ENCODE assay signal across 14 mouse cellular contexts in the genomic region with DNA sequence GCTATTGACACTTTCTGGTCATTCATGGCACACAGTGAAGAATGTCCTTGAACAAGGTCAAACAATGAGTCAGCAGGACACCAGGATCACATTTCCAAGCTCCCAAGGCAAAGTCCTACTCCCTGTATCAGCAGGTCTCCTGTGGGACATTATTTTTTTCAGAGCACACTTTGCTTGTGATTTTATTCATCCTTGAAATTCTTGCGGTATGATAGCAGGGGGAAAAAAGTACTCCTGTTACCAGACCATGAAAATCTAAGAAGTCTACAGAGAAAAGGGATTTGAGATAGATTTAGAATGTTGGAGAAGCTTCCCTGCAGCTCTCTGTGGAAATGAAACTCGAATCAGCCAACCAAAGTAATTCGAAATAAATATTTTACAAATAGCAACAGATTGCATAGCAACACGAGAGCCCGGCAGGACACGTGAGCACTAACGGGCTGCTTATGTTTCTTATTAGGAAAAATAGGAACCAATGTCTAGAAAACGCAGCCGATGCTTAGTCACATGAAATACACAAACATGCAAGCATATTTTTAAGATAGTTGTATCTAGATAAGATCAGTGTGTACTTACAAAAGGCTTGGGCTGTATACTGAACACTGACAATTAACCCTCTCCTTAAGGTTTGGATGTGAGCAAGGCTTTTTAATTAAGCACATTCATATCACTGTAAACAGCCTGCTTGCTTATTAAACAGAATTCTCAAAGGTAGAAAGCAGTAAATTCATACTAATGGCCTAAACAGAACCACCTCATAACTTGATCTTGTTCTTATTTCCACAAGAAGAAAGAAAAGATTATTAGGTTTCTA.
DNase-seq lines count a peak whose midpoint lies in the region; ATAC-seq and TF ChIP-seq lines count a peak whose summit lies in the region.
"Had no signal": no experiment of that assay in that cellular context is flagged by ENCODE, and none has a peak within 500 bp of the region (broad histone marks: within the 10 kb centered on the region; RNA-seq: fewer than 3 reads in every experiment).

No protein-coding gene starts in this region.

- peak overlapping the region; percentile 20 for H3K27ac ChIP-seq in gastrocnemius, adult 2 months
- no peak overlapping the region for H3K27ac ChIP-seq in midbrain, embryonic 14.5 days (replicated peaks; ENCODE audit: low read depth, low read length)
- no peak overlapping the region for H3K27ac ChIP-seq in midbrain, embryonic 11.5 days (ENCODE audit: low read depth, low read length)
- no peak overlapping the region for H3K27ac ChIP-seq in limb, embryonic 14.5 days (replicated peaks; ENCODE audit: low read depth, low read length)
- H3K27ac ChIP-seq in intestine, embryonic 16.5 days (ENCODE audit: low read length) = no peak overlapping the region
- H3K27ac ChIP-seq: lung, embryonic 15.5 days had no signal

- no peaks in the 10 kb centered on the region for H3K27me3 ChIP-seq in midbrain, embryonic 14.5 days (ENCODE audit: control insufficient read depth, insufficient read depth, low read length)
- no peaks in the 10 kb centered on the region for H3K27me3 ChIP-seq in midbrain, embryonic 11.5 days (ENCODE audit: control insufficient read depth, insufficient read depth, low read length)
- H3K27me3 ChIP-seq in limb, embryonic 14.5 days (ENCODE audit: control insufficient read depth, insufficient read depth, low read length) = no peaks in the 10 kb centered on the region
- no peaks in the 10 kb centered on the region for H3K27me3 ChIP-seq in intestine, embryonic 16.5 days (replicated peaks; ENCODE audit: control insufficient read depth, insufficient read depth, low read length)
- H3K27me3 ChIP-seq: CH12.LX; lung, embryonic 15.5 days had no signal

- TF ChIP-seq POLR2A in limb, embryonic 14.5 days (IDR thresholded peaks at IDR 0.05; ENCODE audit: borderline replicate concordance, extremely low read depth, insufficient read depth, insufficient read length) = no peak

- H3K4me1 ChIP-seq in midbrain, embryonic 14.5 days (ENCODE audit: control insufficient read depth, insufficient read depth, low read length) = peaks cover 5% of the 10 kb centered on the region; the same call in 1 of the 2 replicates
- H3K4me1 ChIP-seq in midbrain, embryonic 11.5 days (ENCODE audit: control insufficient read depth, insufficient read depth, low read length) = no peaks in the 10 kb centered on the region
- H3K4me1 ChIP-seq in limb, embryonic 14.5 days (ENCODE audit: control insufficient read depth, insufficient read depth, low read length) = no peaks in the 10 kb centered on the region
- H3K4me1 ChIP-seq in intestine, embryonic 16.5 days (ENCODE audit: control insufficient read depth, insufficient read depth, low read length) = no peaks in the 10 kb centered on the region
- H3K4me1 ChIP-seq: lung, embryonic 15.5 days had no signal

- no peaks in the 10 kb centered on the region for H3K9me3 ChIP-seq in midbrain, embryonic 14.5 days (ENCODE audit: control insufficient read depth, low read length)
- no peaks in the 10 kb centered on the region for H3K9me3 ChIP-seq in midbrain, embryonic 11.5 days (ENCODE audit: control insufficient read depth, low read length)
- H3K9me3 ChIP-seq in limb, embryonic 14.5 days (ENCODE audit: control insufficient read depth, low read length) = no peaks in the 10 kb centered on the region
- H3K9me3 ChIP-seq in intestine, embryonic 16.5 days (ENCODE audit: control insufficient read depth, low read length) = no peaks in the 10 kb centered on the region
- H3K9me3 ChIP-seq: lung, embryonic 15.5 days had no signal

- no peak for TF ChIP-seq CTCF in gastrocnemius, adult 2 months (IDR thresholded peaks at IDR 0.05)

- ATAC-seq in midbrain, embryonic 14.5 days (ENCODE audit: low FRiP score, low TSS enrichment) = no peak; the same call in 1 of the 2 replicates
- no peak for ATAC-seq in midbrain, embryonic 11.5 days (ENCODE audit: low FRiP score)
- peak; percentile 30; the same call in 1 of the 2 replicates for ATAC-seq in limb, embryonic 14.5 days (ENCODE audit: low FRiP score, low read depth)
- ATAC-seq in intestine, embryonic 16.5 days = no peak
- ATAC-seq: activated CD4-positive, CD25-positive, alpha-beta regulatory T cell, adult 4 months had no signal

- DNase-seq in gastrocnemius, adult 2 months = no peak
- DNase-seq in gastrocnemius, postnatal 25 days = no peak
- DNase-seq in midbrain, embryonic 14.5 days = peak; percentile 41
- no peak for DNase-seq in midbrain, embryonic 11.5 days (ENCODE audit: low spot score, missing footprints)
- peak; percentile 77 for DNase-seq in R1 (ENCODE audit: low read depth, low spot score)
- DNase-seq in limb, embryonic 14.5 days (ENCODE audit: low spot score) = peak; percentile 42
- no peak for DNase-seq in heart, postnatal 10 days
- DNase-seq: cerebellum, adult 11 months; kidney, adult 9 months; thymus, postnatal 4 days had no signal

- H3K4me3 ChIP-seq in gastrocnemius, adult 2 months = peak overlapping the region; percentile 47
- no peak overlapping the region for H3K4me3 ChIP-seq in midbrain, embryonic 14.5 days (replicated peaks; ENCODE audit: low read depth, low read length)
- H3K4me3 ChIP-seq in midbrain, embryonic 11.5 days (ENCODE audit: low read depth, low read length) = no peak overlapping the region
- H3K4me3 ChIP-seq in limb, embryonic 14.5 days (replicated peaks; ENCODE audit: low read length) = no peak overlapping the region
- H3K4me3 ChIP-seq in intestine, embryonic 16.5 days (ENCODE audit: low read length) = no peak overlapping the region
- H3K4me3 ChIP-seq: lung, embryonic 15.5 days had no signal

- no peak overlapping the region for H3K9ac ChIP-seq in midbrain, embryonic 14.5 days (replicated peaks; ENCODE audit: low read length)
- no peak overlapping the region for H3K9ac ChIP-seq in midbrain, embryonic 11.5 days (ENCODE audit: low read length)
- H3K9ac ChIP-seq in limb, embryonic 14.5 days (ENCODE audit: low read depth, low read length, severe bottlenecking) = no peak overlapping the region
- no peak overlapping the region for H3K9ac ChIP-seq in intestine, embryonic 16.5 days (ENCODE audit: low read depth, low read length)
- H3K9ac ChIP-seq: lung, embryonic 15.5 days had no signal

- no peaks in the 10 kb centered on the region for H3K36me3 ChIP-seq in midbrain, embryonic 14.5 days (ENCODE audit: control insufficient read depth, insufficient read depth, low read length)
- no peaks in the 10 kb centered on the region for H3K36me3 ChIP-seq in midbrain, embryonic 11.5 days (ENCODE audit: control insufficient read depth, insufficient read depth, low read length)
- no peaks in the 10 kb centered on the region for H3K36me3 ChIP-seq in limb, embryonic 14.5 days (ENCODE audit: control insufficient read depth, insufficient read depth, low read length)
- H3K36me3 ChIP-seq in intestine, embryonic 16.5 days (ENCODE audit: control insufficient read depth, insufficient read depth, low read length) = no peaks in the 10 kb centered on the region
- H3K36me3 ChIP-seq: lung, embryonic 15.5 days had no signal

- intact Hi-C loops in gastrocnemius, adult 2 months (cut with DNase I) = no loop called here
- intact Hi-C loops in heart, postnatal 10 days (cut with DNase I) = no loop called here

- WGBS in midbrain, embryonic 14.5 days = 55% methylated on average over 9 of the region's 9 CpGs
- WGBS in midbrain, embryonic 11.5 days = 69% methylated on average over 9 of the region's 9 CpGs
- 37% methylated on average over 9 of the region's 9 CpGs for WGBS in limb, embryonic 14.5 days
- 71% methylated on average over 9 of the region's 9 CpGs for WGBS in intestine, embryonic 16.5 days

- no peak overlapping the region for H3K4me2 ChIP-seq in midbrain, embryonic 14.5 days (ENCODE audit: low read length)
- H3K4me2 ChIP-seq in midbrain, embryonic 11.5 days = no peak overlapping the region
- H3K4me2 ChIP-seq in limb, embryonic 14.5 days (replicated peaks; ENCODE audit: low read depth, low read length, severe bottlenecking) = no peak overlapping the region
- H3K4me2 ChIP-seq in intestine, embryonic 16.5 days (ENCODE audit: low read depth, low read length) = no peak overlapping the region
- H3K4me2 ChIP-seq: lung, embryonic 15.5 days had no signal

Comparison
In these comparisons a context has a peak if more than half of its experiments do, and no peak if none do; other contexts are left out.
1. DNase-seq: peak in midbrain, embryonic 14.5 days (single experiment), R1 (single experiment) and limb, embryonic 14.5 days (single experiment); none in gastrocnemius, adult 2 months (single experiment), gastrocnemius, postnatal 25 days (single experiment), midbrain, embryonic 11.5 days (single experiment) and heart, postnatal 10 days (0 of 2).